Mouse (Mus musculus) lung, embryonic 15.5 days (tissue): Measurements from ENCODE around the gene AL732309.1. TPM values are rescaled to one million over a fixed set of nuclear protein-coding genes. Genes with fewer than 3 reads are reported as not detected.

Source experiments
- ATAC-seq: fragments of 200-750 bp; cut with Nextera tagmentation; 2 replicates; pipeline ENCODE4 v1.8.0; 2017; ENCODE audit warnings: moderate number of reproducible peaks, borderline replicate concordance; ENCODE audit not compliant: low FRiP score, low TSS enrichment; ENCODE audit errors: extremely low read depth
- H3K27ac ChIP-seq: fragments of 300-500 bp; sonication (generic); 2 replicates; pipeline ENCODE4 v1.5.1; 2015; ENCODE audit warnings: moderate library complexity, mild to moderate bottlenecking, inconsistent platforms
- H3K27me3 ChIP-seq: fragments of 300-500 bp; sonication (generic); 2 replicates; pipeline ENCODE4 v1.6.1; 2015; ENCODE audit warnings: inconsistent platforms
- H3K36me3 ChIP-seq: fragments of 300-500 bp; sonication (generic); 2 replicates; pipeline ENCODE4 v1.6.1; 2015; ENCODE audit warnings: inconsistent platforms
- H3K4me1 ChIP-seq: fragments of 300-500 bp; sonication (generic); 2 replicates; pipeline ENCODE4 v1.6.1; 2015; ENCODE audit warnings: inconsistent platforms
- H3K4me2 ChIP-seq: fragments of 300-500 bp; sonication (generic); 2 replicates; pipeline ENCODE4 v1.6.1; 2015; ENCODE audit warnings: inconsistent platforms, mild to moderate bottlenecking, moderate library complexity
- H3K4me3 ChIP-seq: fragments of 300-500 bp; sonication (generic); 2 replicates; pipeline ENCODE4 v1.5.1; 2015; ENCODE audit warnings: mild to moderate bottlenecking, inconsistent platforms
- H3K9ac ChIP-seq: fragments of 300-500 bp; sonication (generic); 2 replicates; pipeline ENCODE4 v1.6.1; 2015; ENCODE audit warnings: inconsistent platforms
- H3K9me3 ChIP-seq: fragments of 300-500 bp; sonication (generic); 2 replicates; pipeline ENCODE4 v1.6.1; 2016; ENCODE audit warnings: inconsistent platforms
- WGBS: fragments of 180-500 bp; shearing (Covaris S2); methylation state at CpG from one replicate; pipeline ENCODE4 v1.1.7; 2015; 5-methylcytosine and 5-hydroxymethylcytosine counted together
- polyA plus RNA-seq: library from polyadenylated mRNA; unstranded; fragments of >200 nt; fragmentation: Nextera tagmentation; extraction: Ambion mirVana; gene quantifications from 2 replicates; pipeline ENCODE4 v1.2.1, GENCODE M21; 2015

AL732309.1 gene
- polyA plus RNA-seq, 1 experiment from 2014 or later = 5.0 TPM

- peaks cover 38% of the 10 kb centered on the region for H3K36me3 ChIP-seq
- H3K4me1 ChIP-seq = peaks cover 44% of the 10 kb centered on the region
- no peak overlapping the region for H3K4me3 ChIP-seq
- ATAC-seq = peak; percentile 24; the same call in 1 of the 2 replicates
- WGBS = 42% methylated on average over 7 of the region's 7 CpGs
- H3K9ac ChIP-seq = no peak overlapping the region
- H3K27me3 ChIP-seq = peaks cover 43% of the 10 kb centered on the region
- no peaks in the 10 kb centered on the region for H3K9me3 ChIP-seq
- H3K4me2 ChIP-seq = peak overlapping the region; percentile 27; the same call in 1 of the 2 replicates
- H3K27ac ChIP-seq = peak overlapping the region; percentile 79
Measured at GRCm38 (mm10) chr2:25286837-25287636, 40.4 kb upstream of the AL732309.1 start.

GRCm38 (mm10) chr2:25286314-25286713, 39.7 kb upstream of the AL732309.1 start:
- Histone ChIP-seq H3K9ac (no peak overlapping the region), H3K9me3 (no peaks in the 10 kb centered on the region), H3K4me2 (0 out of 2 replicates have a peak overlapping the region, but pooled peaks have one; percentile 16), H3K4me1 (peaks cover 42% of the 10 kb centered on the region), H3K27me3 (peaks cover 35% of the 10 kb centered on the region), H3K36me3 (peaks cover 42% of the 10 kb centered on the region), H3K4me3 (no peak overlapping the region), H3K27ac (peak overlapping the region; percentile 79)
- no peak for ATAC-seq
- 58% methylated on average over 1 of the region's 1 CpGs for WGBS

GRCm38 (mm10) chr2:25285551-25285950, 38.9 kb upstream of the AL732309.1 start:
- WGBS = 80% methylated on average over 2 of the region's 2 CpGs
- H3K4me3 ChIP-seq = no peak overlapping the region
- no peak overlapping the region for H3K9ac ChIP-seq
- ATAC-seq = no peak
- H3K27ac ChIP-seq = peak overlapping the region; percentile 79; the same call in 1 of the 2 replicates
- no peak overlapping the region for H3K4me2 ChIP-seq
- no peaks in the 10 kb centered on the region for H3K9me3 ChIP-seq
- H3K36me3 ChIP-seq = peaks cover 50% of the 10 kb centered on the region
- peaks cover 28% of the 10 kb centered on the region for H3K27me3 ChIP-seq
- peaks cover 36% of the 10 kb centered on the region; the same call in 1 of the 2 replicates for H3K4me1 ChIP-seq

- peaks cover 1% of the 10 kb centered on the region; the same call in 1 of the 2 replicates for H3K4me1 ChIP-seq
- H3K4me2 ChIP-seq = no peak overlapping the region
- no peaks in the 10 kb centered on the region for H3K9me3 ChIP-seq
- H3K27me3 ChIP-seq = no peaks in the 10 kb centered on the region
- no peak overlapping the region for H3K4me3 ChIP-seq
- no peak overlapping the region for H3K27ac ChIP-seq
- WGBS = 66% methylated on average over 13 of the region's 13 CpGs
- peaks cover 97% of the 10 kb centered on the region for H3K36me3 ChIP-seq
- ATAC-seq = no peak
- H3K9ac ChIP-seq = no peak overlapping the region
Measured at GRCm38 (mm10) chr2:25278928-25279882, 32.5 kb upstream of the AL732309.1 start.

GRCm38 (mm10) chr2:25273010-25273409, 26.3 kb upstream of the AL732309.1 start:
- peaks cover 61% of the 10 kb centered on the region for H3K36me3 ChIP-seq
- H3K4me1 ChIP-seq = peaks cover 27% of the 10 kb centered on the region
- H3K4me2 ChIP-seq = peak overlapping the region; percentile 94
- H3K27ac ChIP-seq = no peak overlapping the region
- ATAC-seq = no peak
- WGBS = 26% methylated on average over 16 of the region's 16 CpGs
- no peaks in the 10 kb centered on the region for H3K27me3 ChIP-seq
- H3K9ac ChIP-seq = peak overlapping the region; percentile 88
- H3K4me3 ChIP-seq = peak overlapping the region; percentile 80
- no peaks in the 10 kb centered on the region for H3K9me3 ChIP-seq

GRCm38 (mm10) chr2:25272515-25272914, 25.9 kb upstream of the AL732309.1 start:
- H3K4me2 ChIP-seq = peak overlapping the region; percentile 94
- H3K36me3 ChIP-seq = peaks cover 56% of the 10 kb centered on the region
- peak overlapping the region; percentile 88 for H3K9ac ChIP-seq
- H3K9me3 ChIP-seq = no peaks in the 10 kb centered on the region
- peaks cover 27% of the 10 kb centered on the region for H3K4me1 ChIP-seq
- H3K4me3 ChIP-seq = peak overlapping the region; percentile 80
- ATAC-seq = peak; percentile 44
- peak overlapping the region; percentile 16; the same call in 1 of the 2 replicates for H3K27ac ChIP-seq
- H3K27me3 ChIP-seq = no peaks in the 10 kb centered on the region
- WGBS = under 1% methylated on average over 29 of the region's 29 CpGs

- peak; percentile 96 for ATAC-seq
- peak within 1 kb of the TSS; percentile 94 for H3K4me2 ChIP-seq
- H3K9ac ChIP-seq = peak within 1 kb of the TSS; percentile 88
- peak within 1 kb of the TSS; percentile 80 for H3K4me3 ChIP-seq
- peaks cover 51% of the 10 kb centered on the region for H3K36me3 ChIP-seq
- H3K9me3 ChIP-seq = no peaks in the 10 kb centered on the region
- peaks cover 27% of the 10 kb centered on the region for H3K4me1 ChIP-seq
- peak within 1 kb of the TSS; percentile 85 for H3K27ac ChIP-seq
- no peaks in the 10 kb centered on the region for H3K27me3 ChIP-seq
- WGBS = under 1% methylated on average over 55 of the region's 55 CpGs
Measured at GRCm38 (mm10) chr2:25271827-25272511, 25.3 kb upstream of the AL732309.1 start, which contains the start of the genes Ssna1 and Anapc2. TSS of gene Ssna1 (minus strand) at chr2:25272438. TSS of gene Anapc2 (plus strand) at chr2:25272478.

GRCm38 (mm10) chr2:25267746-25268309, 21.2 kb upstream of the AL732309.1 start:
- no peak overlapping the region for H3K4me2 ChIP-seq
- no peak overlapping the region for H3K4me3 ChIP-seq
- H3K4me1 ChIP-seq = peaks cover 48% of the 10 kb centered on the region
- peaks cover 13% of the 10 kb centered on the region for H3K27me3 ChIP-seq
- H3K36me3 ChIP-seq = peaks cover 16% of the 10 kb centered on the region
- ATAC-seq = no peak
- WGBS = 70% methylated on average over 4 of the region's 4 CpGs
- no peak overlapping the region for H3K27ac ChIP-seq
- H3K9me3 ChIP-seq = no peaks in the 10 kb centered on the region
- no peak overlapping the region for H3K9ac ChIP-seq

GRCm38 (mm10) chr2:25267241-25267640, 20.6 kb upstream of the AL732309.1 start:
- no peak overlapping the region for H3K4me2 ChIP-seq
- H3K4me3 ChIP-seq = no peak overlapping the region
- ATAC-seq = no peak
- H3K4me1 ChIP-seq = peaks cover 48% of the 10 kb centered on the region
- H3K9me3 ChIP-seq = no peaks in the 10 kb centered on the region
- peaks cover 13% of the 10 kb centered on the region for H3K27me3 ChIP-seq
- peaks cover 16% of the 10 kb centered on the region for H3K36me3 ChIP-seq
- H3K27ac ChIP-seq = no peak overlapping the region
- H3K9ac ChIP-seq = no peak overlapping the region

- WGBS = 25% methylated on average over 2 of the region's 2 CpGs
- peaks cover 16% of the 10 kb centered on the region for H3K36me3 ChIP-seq
- H3K9me3 ChIP-seq = no peaks in the 10 kb centered on the region
- no peak for ATAC-seq
- H3K9ac ChIP-seq = no peak overlapping the region
- H3K4me1 ChIP-seq = peaks cover 50% of the 10 kb centered on the region
- no peak overlapping the region for H3K27ac ChIP-seq
- no peak overlapping the region for H3K4me3 ChIP-seq
- 0 out of 2 replicates have a peak overlapping the region, but pooled peaks have one; percentile 12 for H3K4me2 ChIP-seq
- H3K27me3 ChIP-seq = peaks cover 13% of the 10 kb centered on the region
Measured at GRCm38 (mm10) chr2:25266720-25267119, 20.1 kb upstream of the AL732309.1 start.
